Mouse (Mus musculus) spleen, adult 18-20 months (tissue): Measurements from ENCODE around the gene Chmp3.

Experiments
- DNase-seq, 2 experiments: peaks; one replicate each; pipeline ENCODE4 v3.0.0; 2022; ENCODE audit warnings: mixed read lengths in 2 of 2

Chmp3 gene

DNA sequence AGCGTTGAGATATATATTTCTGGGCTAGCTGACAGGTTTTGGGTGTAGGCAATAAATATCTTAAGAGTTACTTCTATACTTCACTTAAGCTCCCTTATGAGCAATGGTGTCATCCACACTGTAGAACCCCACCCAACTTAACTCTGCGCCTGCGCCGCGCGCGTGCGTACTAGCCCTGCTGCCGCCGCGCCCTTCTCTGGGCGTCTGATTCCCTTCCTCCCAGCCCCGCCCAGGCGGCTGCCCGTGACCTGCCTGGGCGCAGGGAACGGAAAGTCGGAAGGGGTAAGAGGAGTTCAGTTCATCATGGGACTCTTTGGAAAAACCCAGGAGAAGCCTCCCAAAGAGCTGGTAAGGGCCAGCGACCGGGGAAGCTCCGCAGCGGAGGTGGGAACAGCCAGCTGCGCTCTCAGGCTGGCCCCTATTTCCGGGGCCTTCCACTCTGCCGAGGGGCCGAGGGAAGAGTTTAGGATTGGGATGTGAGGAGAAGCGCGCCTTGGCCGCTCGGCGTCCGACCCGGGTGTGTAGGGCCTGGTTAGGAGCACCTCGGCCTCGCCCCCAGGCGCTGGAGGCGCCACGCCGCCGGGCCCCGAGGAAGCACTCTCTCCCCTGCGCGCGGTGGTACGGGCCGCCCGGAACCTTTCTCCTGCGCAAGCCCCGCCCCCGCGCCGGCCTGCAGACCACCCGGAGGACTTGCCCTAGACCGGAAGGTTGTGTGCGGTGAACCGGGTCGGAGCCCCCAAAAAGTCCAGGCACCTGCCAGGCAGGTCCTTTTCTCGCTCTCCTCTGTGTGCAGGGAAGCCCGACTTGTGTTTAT, at the start of gene Chmp3:
Gene Chmp3, plus strand, starts transcription at position 112 of the 814 bp plus-strand sequence.
- peak; percentile 92 to 97 for DNase-seq

DNA sequence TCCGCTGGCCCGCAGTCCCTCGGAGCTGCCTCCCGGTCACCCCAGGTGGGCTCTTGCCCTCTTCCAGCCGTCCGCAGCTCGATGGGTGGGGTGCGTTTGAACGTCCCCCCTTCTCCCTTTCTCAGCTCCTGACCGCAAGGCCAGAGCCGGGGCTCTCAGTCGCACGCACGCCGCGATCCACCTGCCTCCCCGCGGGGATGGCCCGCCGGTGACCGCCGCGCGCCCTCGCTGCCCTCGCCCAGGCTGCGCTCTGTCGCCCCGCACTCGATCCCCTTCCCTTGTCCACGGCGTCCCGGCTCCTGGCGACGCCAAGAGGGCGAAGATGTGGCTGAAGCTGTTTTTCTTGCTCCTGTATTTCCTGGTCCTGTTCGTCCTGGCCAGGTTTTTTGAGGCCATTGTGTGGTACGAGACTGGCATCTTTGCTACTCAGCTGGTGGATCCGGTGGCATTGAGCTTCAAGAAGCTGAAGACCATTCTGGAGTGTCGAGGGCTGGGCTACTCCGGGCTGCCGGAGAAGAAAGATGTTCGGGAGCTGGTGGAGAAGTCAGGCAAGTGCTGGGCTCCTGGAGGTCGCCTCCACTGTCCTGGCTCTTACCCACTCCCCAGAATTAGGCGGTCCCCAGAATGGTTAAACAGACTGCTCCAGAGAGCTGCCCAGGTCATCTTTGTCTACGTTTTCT, 49.1 kb upstream of the Chmp3 start:
- no peak for DNase-seq

DNA sequence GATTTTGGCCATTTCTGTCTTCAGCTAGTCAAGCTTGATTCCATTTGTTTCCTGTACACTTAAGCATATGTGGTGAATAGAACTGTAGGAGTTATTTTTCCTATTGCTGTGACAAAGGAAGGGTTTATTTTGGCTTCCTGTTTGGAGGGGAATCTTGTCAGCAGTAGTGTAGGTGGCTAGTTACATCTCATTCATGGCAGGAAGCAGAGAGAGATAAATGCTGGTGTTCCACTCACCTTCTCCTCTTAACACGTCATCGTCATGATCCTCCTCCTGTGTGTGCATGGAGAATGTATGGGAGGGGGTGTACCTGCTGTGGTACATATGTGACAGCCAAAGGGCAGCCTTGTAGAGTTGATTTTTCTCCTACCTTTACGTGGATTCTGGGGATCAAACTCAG, 43.0 kb upstream of the Chmp3 start:
- no peak for DNase-seq

DNA sequence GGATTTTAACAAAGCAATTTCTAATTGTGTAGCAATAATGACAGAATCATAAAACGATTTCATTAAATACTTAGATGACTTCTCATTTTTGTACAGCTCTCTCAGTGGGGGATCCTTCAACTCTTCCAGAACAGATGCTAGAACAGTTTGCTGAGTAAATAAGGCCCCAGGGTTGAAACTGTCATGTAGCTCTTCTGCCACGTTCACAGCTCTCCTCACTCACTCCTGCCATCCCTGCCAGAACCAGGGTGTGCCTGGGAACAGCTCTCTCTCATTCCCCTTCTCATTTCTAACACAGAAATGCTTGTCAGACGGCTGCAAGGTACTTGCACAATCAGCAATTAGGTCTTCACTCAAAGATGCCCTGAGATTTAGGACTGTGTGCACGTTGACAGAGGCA, 40.6 kb upstream of the Chmp3 start:
- DNase-seq: no peak

DNA sequence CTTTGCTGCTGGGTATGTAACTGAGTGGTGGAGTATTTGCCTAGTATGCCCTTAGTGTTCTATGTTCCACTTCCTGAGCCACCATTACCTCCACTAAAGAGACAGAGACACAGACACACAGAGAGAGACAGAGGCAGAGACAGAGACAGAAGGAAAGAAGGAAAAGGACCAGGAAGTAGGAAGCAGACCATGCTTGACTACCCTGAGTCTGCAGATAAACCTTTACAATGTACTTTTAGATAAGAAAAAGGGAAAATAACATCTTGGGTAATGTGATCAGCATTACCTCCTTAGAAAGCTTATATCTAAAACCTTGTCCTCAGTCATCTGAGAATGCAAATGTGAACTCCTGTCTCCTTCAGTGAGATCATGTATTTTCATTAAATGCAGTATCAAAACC, 39.9 kb upstream of the Chmp3 start:
- DNase-seq: no peak

DNA sequence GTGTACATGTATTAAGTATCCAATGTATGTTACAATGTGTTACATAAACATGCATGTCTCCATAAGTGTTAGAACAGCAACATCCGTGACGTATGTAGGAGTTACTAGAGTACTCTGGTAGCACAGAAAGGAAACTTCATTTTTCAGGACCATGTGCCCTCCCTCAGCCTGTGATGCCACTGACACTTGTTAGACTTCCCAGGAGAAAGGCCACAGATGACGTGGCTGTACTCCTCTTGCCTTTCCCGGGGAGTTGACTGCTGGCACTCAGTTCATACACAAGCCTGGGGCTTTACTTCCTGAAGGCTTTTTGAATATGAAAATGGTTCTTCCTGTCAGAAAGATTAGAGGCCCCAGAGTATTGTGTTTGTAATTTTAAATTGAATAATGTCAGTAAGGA, 39.5 kb upstream of the Chmp3 start:
- no peak for DNase-seq

DNA sequence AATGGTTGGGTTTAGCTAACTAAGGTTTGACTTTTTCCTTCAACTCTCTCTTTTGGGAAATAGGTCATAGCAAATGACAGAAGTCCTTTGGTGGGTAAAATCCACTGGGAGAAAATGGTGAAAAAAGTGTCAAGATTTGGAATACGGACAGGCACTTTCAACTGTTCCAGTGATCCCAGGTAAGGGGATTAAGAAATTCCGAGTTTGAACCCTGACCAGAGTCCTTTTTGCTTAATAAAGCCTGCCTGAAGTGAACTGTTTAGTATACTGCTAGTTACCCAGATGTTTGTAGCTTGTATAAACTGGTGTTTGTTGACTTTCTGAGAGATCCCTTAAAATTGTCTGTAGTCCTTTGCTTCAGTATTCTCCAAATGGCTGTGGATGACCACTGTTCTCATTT, 37.9 kb upstream of the Chmp3 start:
- no peak for DNase-seq

DNA sequence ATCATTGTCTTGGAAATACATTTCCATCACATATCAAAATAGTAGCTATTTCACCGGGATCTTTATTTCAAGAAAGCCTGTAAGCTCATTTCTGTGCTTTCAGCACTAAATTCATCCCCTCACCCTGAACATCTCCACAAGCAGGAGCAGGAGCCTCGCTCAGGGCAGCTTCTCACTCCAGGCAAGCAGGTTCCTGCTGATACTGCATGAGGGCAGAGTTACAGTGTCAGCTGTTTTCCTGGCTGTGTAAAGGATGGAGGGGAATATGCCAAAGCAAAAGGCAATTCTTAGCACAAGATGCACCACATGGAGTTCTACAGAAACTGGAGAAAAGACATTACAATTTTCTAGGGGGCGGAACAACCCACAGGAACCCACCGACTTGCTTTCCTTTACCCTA, 24.1 kb upstream of the Chmp3 start:
- no peak for DNase-seq

DNA sequence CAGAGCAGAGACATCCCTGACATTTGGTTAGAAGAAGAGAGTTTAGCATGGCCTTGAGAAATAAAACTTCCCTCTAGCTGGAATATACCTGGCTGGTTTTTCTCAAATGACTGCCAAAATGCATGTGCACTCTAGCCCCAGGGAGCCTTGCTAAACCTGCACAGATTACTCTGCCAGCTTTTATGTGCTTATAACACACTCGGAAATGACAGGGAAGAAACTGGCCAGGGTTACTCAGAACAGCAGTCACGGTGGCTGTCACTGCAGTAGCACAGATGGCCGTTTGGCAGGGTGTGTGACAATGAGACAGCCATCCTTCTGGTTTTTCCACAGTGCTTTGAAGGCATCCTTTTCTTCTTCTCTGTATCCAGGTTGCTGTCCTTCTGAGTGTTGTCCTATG, 18.0 kb upstream of the Chmp3 start:
- no peak for DNase-seq

DNA sequence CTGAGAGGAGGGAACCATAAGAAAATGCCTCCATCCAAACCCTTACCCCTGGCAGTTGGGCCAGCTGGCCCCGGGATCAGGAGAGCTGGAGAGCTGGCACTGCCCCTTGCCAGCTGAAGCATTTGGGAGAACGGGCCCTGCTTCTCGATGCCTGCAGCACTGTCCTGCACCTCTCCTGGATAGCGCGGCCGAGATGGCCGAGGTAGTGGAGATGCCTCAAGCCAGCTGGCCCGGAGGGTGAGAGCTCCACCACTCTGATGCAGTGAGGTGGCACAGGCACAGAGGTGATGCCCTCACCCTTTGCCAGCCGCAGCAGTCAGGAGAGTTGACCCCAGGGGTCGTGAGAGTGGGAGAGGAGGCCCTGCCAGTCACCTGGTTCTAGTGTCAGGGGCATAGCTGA, 16.5 kb upstream of the Chmp3 start:
- DNase-seq: no peak

DNA sequence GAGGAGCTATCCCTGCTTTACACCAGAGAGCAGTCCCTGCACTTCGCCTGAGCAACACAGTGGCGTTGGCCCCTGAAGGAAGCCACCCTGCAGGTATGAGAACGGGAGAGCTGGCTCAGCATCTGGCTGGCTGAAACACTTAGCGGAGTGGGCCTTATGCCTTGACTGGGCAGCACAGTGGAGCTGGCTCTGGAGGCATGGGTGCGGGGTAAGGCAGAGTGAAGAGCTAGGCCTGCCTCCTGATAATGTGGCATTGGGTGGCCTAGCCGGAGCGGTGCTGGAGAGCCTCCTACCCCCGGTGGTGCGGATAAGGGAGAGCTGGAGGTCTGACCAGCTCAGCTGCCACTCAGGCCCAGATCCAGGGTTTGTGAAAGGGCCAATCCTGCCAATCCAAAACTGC, 15.8 kb upstream of the Chmp3 start:
- no peak for DNase-seq

DNA sequence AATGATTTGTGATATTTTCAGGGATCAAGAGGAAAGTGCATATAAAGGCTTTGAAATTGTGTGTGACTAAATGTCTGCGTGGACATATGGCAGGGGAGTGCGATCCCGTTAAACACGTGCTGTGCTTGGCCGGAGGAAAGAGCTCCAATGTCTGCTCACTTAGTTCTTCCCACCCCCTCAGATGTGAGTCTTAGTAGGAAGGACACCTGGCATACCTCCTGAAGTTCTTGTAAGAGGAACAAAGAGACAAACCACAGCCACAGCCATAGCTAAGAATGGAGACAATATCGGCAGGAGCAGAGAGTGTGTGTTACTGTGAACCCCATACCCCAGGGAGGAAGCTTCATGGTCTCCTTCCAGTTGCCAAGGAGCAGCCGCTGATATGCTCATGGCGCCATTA, 13.4 kb upstream of the Chmp3 start:
- DNase-seq: no peak

DNA sequence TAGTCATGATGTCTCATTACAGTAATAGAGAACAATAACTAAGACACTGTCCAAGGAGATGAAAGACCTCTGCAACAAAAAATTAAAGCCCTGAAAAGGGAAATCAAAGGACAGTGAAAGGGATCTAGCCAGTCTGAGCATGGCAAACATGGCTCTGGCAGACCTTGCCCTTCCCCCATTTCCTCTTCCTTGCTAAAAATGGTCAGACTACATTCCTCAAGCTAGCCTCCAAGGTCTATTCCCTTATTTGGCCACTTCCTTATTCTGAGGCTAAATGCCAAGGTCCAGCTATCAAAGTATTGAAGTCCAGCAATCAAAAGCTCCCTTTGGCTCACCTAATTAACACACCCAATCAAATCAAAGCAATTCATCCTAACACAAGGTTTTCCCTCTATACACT, 6.3 kb upstream of the Chmp3 start:
- no peak for DNase-seq

DNA sequence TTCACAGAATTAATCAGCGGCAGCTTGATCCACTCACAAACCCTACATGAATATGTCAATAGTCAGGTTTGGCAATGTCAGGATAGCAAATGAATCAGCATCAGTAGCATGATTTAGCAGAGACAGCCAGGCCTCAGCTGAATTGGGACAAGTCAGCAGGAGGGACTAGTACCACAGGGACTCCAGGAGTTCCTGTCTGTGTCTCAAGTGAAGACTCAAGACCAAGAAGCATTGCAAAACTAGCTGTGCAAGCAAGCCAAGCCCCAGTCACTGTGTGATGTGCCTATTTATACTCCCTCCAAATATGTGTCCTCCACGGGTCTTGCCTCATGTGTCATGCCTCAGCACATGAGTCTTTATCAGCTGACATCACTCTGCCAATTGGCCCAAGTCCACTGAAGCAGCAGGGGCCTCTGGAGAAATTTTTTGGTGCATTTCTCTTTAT, 11.9 kb downstream of the Chmp3 start:
- DNase-seq: no peak

DNA sequence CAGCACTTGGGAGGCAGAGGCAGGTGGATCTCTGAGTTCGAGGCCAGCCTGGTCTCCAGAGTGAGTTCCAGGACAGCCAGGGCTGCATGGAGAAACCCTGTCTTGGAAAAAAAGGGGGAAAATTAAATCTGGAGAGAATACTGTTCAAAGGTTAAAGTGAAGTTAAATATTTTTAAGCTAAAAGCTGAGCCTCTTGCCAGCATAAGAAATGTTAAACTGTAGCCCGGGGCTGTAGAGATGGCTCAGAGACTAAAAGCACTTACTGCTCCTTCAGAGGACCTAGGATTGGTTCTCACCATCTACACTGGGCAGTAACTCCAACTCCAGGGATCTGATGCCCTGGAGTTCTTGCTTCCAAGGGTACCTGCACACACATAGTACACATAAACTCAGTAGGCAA, 13.2 kb downstream of the Chmp3 start:
- no peak for DNase-seq

DNA sequence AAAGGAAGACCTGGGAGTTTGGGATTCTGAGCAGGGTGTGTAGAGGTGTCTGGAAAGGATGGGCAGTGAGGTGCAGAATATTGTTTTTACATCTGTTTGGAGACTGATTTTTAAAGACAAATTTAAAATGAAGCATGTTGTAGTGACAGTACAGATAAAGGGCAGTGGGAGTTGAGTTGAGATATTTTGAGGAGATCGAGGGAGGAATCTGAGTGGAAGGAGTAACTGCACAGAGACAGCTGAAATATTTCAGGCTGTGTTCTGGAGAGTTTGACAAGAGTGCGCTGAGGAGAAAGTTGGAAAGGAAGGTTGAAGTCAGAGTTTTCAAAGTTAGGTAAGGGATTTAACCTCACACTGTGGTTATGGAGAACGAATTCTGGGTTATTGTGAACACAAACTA, 25.0 kb downstream of the Chmp3 start:
- no peak for DNase-seq

DNA sequence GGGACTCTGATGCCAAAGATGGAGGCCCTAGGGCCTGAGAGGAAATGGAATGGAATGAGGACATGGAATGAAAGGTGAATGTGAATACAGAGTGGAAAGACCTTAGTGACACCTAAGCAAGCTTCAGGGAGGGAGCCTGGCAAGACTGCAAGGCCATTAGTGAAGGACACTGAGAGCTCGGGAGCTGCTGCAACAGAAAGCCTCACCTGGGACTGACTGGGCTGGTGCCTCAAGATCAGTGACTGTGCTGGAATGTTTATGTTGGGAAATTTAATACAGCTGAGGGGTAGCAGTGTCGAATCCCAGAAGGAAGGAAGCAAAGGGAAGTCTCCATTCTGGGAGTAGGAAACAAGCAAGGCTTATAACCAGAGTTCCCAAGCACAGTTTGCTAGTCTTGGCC, 25.4 kb downstream of the Chmp3 start:
- no peak for DNase-seq

DNA sequence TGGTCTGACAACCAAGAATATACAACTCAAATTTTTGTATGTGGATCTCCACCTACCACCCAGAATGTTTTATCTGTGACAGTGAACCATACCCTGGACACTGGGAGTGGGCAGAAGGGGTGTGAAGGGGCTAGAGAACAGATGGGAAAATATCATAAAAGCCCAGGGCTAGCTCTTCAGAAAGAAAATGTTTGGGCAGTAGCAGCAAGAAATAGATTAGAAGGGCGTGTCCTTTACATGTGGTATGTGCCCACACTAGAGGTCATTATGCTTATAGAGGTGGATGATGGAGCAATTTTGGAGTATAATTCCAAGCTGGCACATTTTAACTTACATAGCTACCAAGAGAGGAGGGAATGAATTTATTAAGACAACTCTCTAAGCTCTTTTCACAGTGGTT, 31.8 kb downstream of the Chmp3 start:
- no peak for DNase-seq

DNA sequence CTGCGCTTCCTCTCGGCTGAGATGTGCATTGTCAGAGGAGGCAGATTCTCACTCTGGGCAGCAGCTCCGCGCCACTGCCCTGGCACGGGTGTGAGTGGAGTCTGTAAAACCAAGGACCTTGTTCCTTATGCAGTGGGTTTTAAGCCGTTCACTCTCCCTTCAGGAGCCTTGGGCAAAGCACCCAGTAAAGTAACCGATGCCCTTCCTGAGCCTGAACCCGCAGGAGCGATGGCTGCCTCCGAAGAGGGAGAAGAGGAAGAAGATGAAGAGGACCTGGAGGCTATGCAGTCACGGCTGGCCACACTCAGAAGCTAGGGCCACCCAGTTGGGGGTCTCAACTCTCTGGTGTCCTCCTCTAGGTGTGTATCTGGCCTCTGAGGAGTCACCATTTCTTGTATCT, 35.9 kb downstream of the Chmp3 start:
- DNase-seq: no peak

DNA sequence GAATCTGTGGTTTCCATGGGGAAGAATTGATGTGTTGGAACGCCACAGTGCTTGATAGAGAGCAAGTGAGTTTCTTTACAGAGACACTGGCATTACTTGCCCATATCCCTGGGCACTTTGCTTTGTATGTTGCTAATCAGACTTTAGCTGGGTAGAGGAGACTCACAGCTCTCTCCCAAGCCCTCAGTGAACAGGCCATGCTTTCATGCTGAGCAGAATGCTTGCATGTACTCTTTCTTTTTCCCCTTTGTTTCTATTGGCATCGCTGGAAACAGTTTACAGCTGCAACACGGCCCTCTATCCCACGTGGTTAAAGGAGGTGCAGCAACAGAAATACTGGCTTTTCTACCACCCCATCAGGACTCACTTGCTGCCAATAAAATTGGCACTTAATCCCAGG, 39.6 kb downstream of the Chmp3 start:
- no peak for DNase-seq

DNA sequence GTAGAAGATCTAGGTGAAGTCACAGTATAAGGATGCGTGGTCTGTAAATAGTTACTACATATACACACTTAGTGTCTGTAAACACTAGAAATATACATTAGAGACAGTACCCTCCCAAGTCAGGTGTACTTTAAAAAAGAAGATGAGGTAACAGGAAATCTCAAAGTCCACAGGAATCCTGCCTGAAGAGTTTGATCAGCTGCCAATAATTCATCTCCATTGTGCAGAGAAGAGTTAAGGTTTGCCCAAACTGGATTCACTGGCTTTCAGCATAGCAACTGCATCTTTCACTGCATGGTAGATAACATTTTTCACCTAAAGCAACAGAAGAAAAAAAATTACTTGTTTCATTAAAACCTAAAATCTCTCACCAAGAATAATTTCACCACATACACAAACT, 45.8 kb downstream of the Chmp3 start:
- no peak for DNase-seq

DNA sequence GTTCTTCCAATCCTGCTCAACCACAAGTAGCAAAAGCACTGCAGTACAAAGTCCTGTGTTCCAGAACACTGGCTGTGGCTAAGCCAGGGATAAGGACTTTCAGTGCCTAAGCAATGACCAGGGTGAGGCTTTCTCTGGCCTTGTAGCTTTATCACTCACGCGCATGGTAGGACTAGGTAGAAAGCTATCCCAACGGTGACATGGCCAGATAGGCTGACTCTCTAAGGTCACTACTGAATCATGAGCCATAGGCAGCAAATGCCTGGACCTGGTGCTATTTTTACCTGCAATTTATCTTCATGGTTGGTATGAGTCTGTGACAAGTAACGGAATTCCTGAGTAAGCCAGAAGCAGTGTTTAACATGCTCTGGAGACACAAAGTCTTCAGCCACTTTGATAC, 46.6 kb downstream of the Chmp3 start:
- DNase-seq: no peak

DNA sequence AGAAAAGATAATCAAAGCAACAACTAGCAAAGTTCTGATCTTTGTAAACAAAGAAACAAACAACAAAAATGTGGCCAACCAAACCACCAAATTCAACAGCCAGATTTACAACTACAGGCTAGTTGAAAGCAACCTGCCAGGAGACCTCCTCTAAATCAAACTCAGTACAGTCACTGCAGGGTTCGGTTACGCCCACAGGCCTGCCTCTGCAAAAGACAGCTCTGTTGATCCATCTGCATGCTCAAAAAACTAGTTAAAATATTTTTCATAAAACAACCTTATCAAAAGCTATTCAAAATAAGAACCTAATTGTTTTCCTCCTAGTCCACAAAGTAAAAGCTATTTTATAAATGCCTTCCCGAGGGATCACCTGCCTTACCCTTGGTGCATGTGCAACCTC, 64.2 kb downstream of the Chmp3 start:
- no peak for DNase-seq

DNA sequence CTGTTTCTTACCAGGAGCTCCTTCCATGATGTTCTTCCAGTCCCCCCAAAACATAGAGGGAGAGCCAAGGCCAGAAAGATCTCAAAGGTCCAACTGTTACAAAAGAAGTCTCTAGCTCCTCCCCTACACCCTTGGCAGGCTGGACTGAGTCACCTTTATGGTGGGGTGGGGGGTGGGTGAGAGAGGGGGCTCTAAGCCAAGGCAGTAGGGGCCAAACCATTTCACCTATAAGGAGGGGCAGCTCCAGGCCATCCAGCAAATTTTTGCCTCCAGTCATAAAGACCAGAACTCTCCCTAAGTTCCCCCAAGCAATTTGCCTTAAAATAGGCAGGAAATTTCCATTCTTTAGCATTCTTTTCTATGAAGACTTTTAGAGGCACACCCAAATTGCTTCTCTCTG, 65.4 kb downstream of the Chmp3 start:
- no peak for DNase-seq

DNA sequence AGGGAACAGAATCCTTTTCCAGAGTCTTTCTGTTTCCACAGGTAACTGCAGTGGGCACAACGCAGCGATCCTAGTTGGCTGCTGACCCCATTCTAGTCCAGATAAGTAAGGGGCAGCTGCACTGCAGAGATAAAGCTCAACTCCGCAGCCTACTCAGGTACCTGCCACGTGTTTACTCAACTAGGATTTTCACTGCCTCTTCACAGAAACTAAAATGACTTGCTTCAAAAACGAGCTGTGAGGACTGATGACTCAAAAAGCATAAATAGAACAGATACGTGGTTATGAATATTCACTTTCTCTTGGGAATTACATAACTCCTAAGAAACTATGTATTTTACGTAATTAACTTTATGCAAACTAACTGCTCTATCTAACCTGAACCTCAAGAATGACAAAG, 66.4 kb downstream of the Chmp3 start:
- DNase-seq: no peak
